Mouse (Mus musculus) kidney, adult 2 months (tissue): ENCODE data around the gene Gm49673. TPM values are rescaled to one million over a fixed set of nuclear protein-coding genes. Genes with fewer than 3 reads are reported as not detected.
"Not testable (repeated sequence)": the region's sequence is repeated elsewhere in the genome, so short reads cannot be mapped to it uniquely, and the experiment has no call there.

Experiments used
- DNase-seq: peaks from one replicate; pipeline ENCODE4 v3.0.0; 2021
- H3K27ac ChIP-seq: fragments of 200-500 bp; 2 replicates; pipeline ENCODE4 v1.5.1; 2012; ENCODE audit warnings: low read depth, low read length, control low read depth, inconsistent platforms; ENCODE audit not compliant: insufficient read depth
- H3K27me3 ChIP-seq: fragments of 200-500 bp; replicated peaks from 2 replicates; pipeline ENCODE4 v1.6.1; 2012; ENCODE audit warnings: mild to moderate bottlenecking, moderate library complexity, low read length, inconsistent platforms; ENCODE audit not compliant: control insufficient read depth, insufficient read depth
- H3K36me3 ChIP-seq: fragments of 200-500 bp; 2 replicates; pipeline ENCODE4 v1.6.1; 2012; ENCODE audit warnings: mild to moderate bottlenecking, moderate library complexity, low read length, inconsistent platforms; ENCODE audit not compliant: control insufficient read depth, insufficient read depth
- H3K4me1 ChIP-seq: fragments of 200-500 bp; 2 replicates; pipeline ENCODE4 v1.6.1; 2011; ENCODE audit warnings: low read length; ENCODE audit not compliant: control insufficient read depth, insufficient read depth
- H3K4me3 ChIP-seq: fragments of 200-500 bp; 2 replicates; pipeline ENCODE4 v1.5.1; 2011; ENCODE audit warnings: mild to moderate bottlenecking, low read depth, low read length, control low read depth; ENCODE audit not compliant: insufficient read depth
- WGBS: fragments of 180-500 bp; shearing (Covaris S2); methylation state at CpG from one replicate; pipeline ENCODE4 v1.1.7; 2018; 5-methylcytosine and 5-hydroxymethylcytosine counted together
- polyA plus RNA-seq: library from polyadenylated mRNA; depleted of rRNA; stranded (reverse); fragments of >200 nt; gene quantifications from 2 replicates; pipeline ENCODE4 v1.2.3, GENCODE M21; 2012

Gene Gm49673
- polyA plus RNA-seq, 1 experiment, result 0.30 TPM

DNA sequence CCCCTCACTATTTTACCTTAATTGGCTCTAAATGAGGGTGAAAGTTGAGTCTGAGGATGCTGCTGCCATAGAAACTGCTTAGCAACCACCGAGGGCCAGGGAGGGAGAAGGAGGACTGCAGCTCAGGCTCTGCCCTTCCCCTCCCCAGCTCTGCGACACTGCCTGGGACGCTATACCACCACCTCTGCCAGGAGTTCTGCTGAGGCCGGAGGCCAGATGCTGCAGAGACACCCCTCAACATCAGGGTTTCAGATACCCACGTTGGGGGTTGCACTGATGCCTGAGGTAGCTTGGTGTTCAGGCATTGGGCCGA is 46.3 kb downstream of the Gm49673 start:
- not testable (repeated sequence) for DNase-seq, H3K36me3 ChIP-seq, H3K27me3 ChIP-seq, H3K4me3 ChIP-seq, H3K27ac ChIP-seq, H3K4me1 ChIP-seq
- WGBS, result 40% methylated on average over 3 of the region's 6 CpGs

DNA sequence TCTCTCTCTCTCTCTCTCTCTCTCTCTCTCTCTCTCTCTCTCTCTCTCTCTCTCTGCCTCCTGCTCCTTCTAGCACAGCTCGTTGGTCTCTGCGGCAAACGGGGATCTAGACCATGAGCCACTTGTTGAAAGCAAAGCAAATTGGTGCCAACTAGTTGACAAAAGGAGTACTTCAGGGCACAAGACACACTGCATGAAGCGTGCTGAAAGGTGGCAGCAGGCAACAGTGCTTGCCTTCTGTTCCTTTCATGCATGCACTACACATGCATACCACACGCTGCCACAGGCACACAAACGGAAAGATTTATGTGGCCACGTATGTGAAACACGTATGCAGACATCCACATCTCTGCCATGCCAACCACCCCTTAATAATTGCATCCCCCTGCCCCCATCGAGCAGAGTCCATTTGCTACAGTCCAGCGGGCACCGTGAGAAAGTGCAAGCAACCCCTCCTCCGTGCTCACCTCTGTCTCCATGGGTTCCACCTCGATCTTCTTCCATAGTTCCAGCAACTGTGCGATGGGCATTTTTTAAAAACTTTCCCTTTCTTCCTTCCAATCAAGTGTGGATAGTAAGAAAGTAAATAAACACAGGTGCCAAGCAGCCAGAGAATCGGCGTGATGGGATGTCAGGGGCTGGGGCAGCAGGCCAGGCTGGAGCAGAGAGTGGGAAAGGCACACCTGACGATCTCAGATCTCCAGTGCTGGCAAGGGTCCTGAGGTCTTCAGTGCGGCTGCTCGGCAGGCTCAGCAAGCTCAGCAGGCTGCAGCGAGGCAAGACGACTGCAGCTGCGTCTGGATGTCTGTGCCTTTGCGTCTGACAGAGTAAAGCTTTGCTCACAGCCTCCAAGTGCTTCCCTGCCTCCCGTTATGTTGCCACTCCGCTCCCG is 46.9 kb downstream of the Gm49673 start:
- WGBS, result 19% methylated on average over 6 of the region's 26 CpGs
- H3K4me3 ChIP-seq, H3K27me3 ChIP-seq, H3K4me1 ChIP-seq, H3K27ac ChIP-seq, H3K36me3 ChIP-seq, DNase-seq: not testable (repeated sequence)

GRCm38 (mm10) chr17:8096199-8096598 is 51.4 kb downstream of the Gm49673 start:
- H3K27me3 ChIP-seq, H3K4me3 ChIP-seq, H3K36me3 ChIP-seq, H3K27ac ChIP-seq, DNase-seq, H3K4me1 ChIP-seq: not testable (repeated sequence)
- WGBS, result 42% methylated on average over 4 of the region's 5 CpGs

DNA sequence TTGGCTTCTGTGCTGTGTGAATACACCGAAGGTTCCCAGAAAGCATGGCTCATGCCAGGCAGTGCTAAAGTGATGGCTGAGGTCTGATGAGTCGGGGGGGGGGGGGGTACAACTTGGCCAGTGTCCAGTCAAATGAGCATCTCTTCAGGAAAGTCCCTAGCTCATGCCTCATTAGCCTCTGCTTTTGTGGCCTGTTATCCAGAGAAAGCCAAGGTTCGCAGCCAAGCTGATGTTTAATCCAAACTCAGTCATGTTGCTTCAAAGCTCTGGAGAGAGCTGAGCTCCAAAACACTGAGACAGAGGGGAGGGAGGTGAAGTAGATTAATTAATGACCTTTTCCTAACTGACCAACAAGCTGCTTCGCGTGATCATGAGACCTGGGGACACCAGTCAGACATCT is 51.9 kb downstream of the Gm49673 start:
- not testable (repeated sequence) for H3K4me3 ChIP-seq, H3K27ac ChIP-seq, H3K27me3 ChIP-seq, H3K36me3 ChIP-seq, H3K4me1 ChIP-seq
- DNase-seq, result peak; percentile 64
- WGBS, result 36% methylated on average over 3 of the region's 5 CpGs

- H3K36me3 ChIP-seq, DNase-seq, H3K27me3 ChIP-seq, H3K27ac ChIP-seq, H3K4me1 ChIP-seq, H3K4me3 ChIP-seq: not testable (repeated sequence)
- WGBS, result 68% methylated on average over 4 of the region's 18 CpGs
Measured at GRCm38 (mm10) chr17:8092537-8093526, 54.8 kb downstream of the Gm49673 start.

DNA sequence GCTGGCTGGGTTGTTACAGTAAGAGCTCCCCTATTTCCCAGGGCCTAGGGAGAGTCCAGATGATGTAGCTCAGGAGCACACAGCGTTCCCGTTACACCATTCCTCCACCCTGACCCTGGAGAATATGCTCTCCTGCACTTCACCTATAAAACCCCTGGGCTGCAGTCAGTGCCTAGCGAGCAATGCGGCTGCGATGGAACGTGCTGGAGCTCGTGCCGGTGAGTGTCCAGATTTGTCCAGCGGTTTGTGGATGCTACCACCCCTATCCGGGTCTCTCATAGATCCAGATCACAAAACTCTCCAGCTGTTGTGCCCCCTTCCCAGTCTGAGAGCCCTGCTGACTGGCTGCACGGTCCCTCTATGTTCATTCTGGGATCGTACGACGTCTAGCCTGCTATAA is 56.3 kb downstream of the Gm49673 start:
- H3K4me3 ChIP-seq, H3K4me1 ChIP-seq, DNase-seq, H3K36me3 ChIP-seq, H3K27me3 ChIP-seq, H3K27ac ChIP-seq: not testable (repeated sequence)
- 85% methylated on average over 14 of the region's 14 CpGs for WGBS

GRCm38 (mm10) chr17:8069847-8070246 is 77.7 kb downstream of the Gm49673 start:
- H3K27me3 ChIP-seq, H3K36me3 ChIP-seq, DNase-seq, H3K4me3 ChIP-seq, H3K27ac ChIP-seq, H3K4me1 ChIP-seq: not testable (repeated sequence)
- 79% methylated on average over 2 of the region's 2 CpGs for WGBS

- not testable (repeated sequence) for H3K27ac ChIP-seq, H3K4me1 ChIP-seq, H3K27me3 ChIP-seq, DNase-seq, H3K36me3 ChIP-seq, H3K4me3 ChIP-seq
- 75% methylated on average over 2 of the region's 3 CpGs for whole genome bisulfite sequencing
Measured at GRCm38 (mm10) chr17:8056637-8057138, 90.9 kb downstream of the Gm49673 start.

- H3K36me3 ChIP-seq, H3K4me3 ChIP-seq, H3K27me3 ChIP-seq, DNase-seq, H3K27ac ChIP-seq, H3K4me1 ChIP-seq: not testable (repeated sequence)
- 76% methylated on average over 5 of the region's 6 CpGs for WGBS
Measured at GRCm38 (mm10) chr17:8055919-8056589, 91.5 kb downstream of the Gm49673 start.
